Comparison of ENCODE assay signal across 13 mouse cellular contexts in the genomic region with DNA sequence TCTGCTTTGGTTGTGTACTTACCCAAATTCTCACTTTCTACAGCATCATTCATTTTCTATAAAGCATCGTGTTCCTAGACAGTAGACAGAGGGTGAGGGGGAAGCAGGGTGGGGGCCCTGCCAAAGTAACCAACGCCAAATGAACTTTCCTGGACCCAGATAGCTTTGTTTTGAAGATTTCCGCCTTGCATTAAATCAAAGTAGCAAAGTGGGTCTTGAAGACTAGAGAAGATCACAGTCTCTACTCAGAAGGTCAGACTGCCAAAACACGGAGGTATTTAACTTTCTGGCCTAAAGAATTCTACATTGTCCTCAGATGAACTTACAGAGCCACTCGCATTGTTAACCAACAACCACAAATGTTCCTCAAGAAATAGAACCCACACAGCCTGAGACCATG.
"Had no signal": no experiment of that assay in that cellular context is flagged by ENCODE, and none has a peak within 500 bp of the region (broad histone marks: within the 10 kb centered on the region; RNA-seq: fewer than 3 reads in every experiment).

No protein-coding gene starts in this region.

- H3K4me3 ChIP-seq: layer of hippocampus, adult 2 months; limb, embryonic 15.5 days; liver, embryonic 15.5 days; midbrain, embryonic 10.5 days; midbrain, embryonic 15.5 days; neural tube, embryonic 12.5 days; stomach, embryonic 15.5 days had no signal

- H3K4me1 ChIP-seq: liver, embryonic 15.5 days; midbrain, embryonic 10.5 days; neural tube, embryonic 12.5 days; stomach, embryonic 15.5 days had no signal

- H3K9ac ChIP-seq: limb, embryonic 15.5 days; liver, embryonic 15.5 days; lung, embryonic 14.5 days; midbrain, embryonic 15.5 days; neural tube, embryonic 12.5 days; stomach, embryonic 15.5 days had no signal

- H3K36me3 ChIP-seq: limb, embryonic 15.5 days; liver, embryonic 15.5 days; midbrain, embryonic 10.5 days; midbrain, embryonic 15.5 days; neural tube, embryonic 12.5 days; stomach, embryonic 15.5 days had no signal

- DNase-seq: lung, postnatal 10 days; lung, postnatal 4 days; retina, postnatal 1 day; thymus, postnatal 36 days had no signal

- ATAC-seq: hindbrain, postnatal 0 days; midbrain, embryonic 15.5 days had no signal

- H3K27ac ChIP-seq: hindbrain, postnatal 0 days; limb, embryonic 15.5 days; liver, embryonic 15.5 days; midbrain, embryonic 10.5 days; midbrain, embryonic 15.5 days; neural tube, embryonic 12.5 days; stomach, embryonic 15.5 days had no signal

- H3K4me2 ChIP-seq: limb, embryonic 15.5 days; liver, embryonic 15.5 days; lung, embryonic 14.5 days; midbrain, embryonic 15.5 days; neural tube, embryonic 12.5 days; stomach, embryonic 15.5 days had no signal

- H3K9me3 ChIP-seq: limb, embryonic 15.5 days; liver, embryonic 15.5 days; midbrain, embryonic 10.5 days; midbrain, embryonic 15.5 days; neural tube, embryonic 12.5 days; stomach, embryonic 15.5 days had no signal

- H3K27me3 ChIP-seq: limb, embryonic 15.5 days; liver, embryonic 15.5 days; midbrain, embryonic 15.5 days; neural tube, embryonic 12.5 days; stomach, embryonic 15.5 days had no signal
